Mouse (Mus musculus) forebrain, embryonic 16.5 days (tissue): Measurements from ENCODE around the gene Mybbp1a. TPM values are rescaled to one million over a fixed set of nuclear protein-coding genes. Genes with fewer than 3 reads are reported as not detected.

ENCODE experiments used
- ATAC-seq: fragments of 200-750 bp; cut with Nextera tagmentation; 2 replicates; pipeline ENCODE4 v1.8.0; 2017; ENCODE audit warnings: mild to moderate bottlenecking, moderate library complexity
- H3K27ac ChIP-seq: fragments of 300-500 bp; sonication (generic); 2 replicates; pipeline ENCODE4 v1.5.1; 2014; ENCODE audit warnings: low read length, control low read depth
- H3K27me3 ChIP-seq: fragments of 300-500 bp; sonication (generic); replicated peaks from 2 replicates; pipeline ENCODE4 v1.6.1; 2014; ENCODE audit warnings: low read length; ENCODE audit not compliant: control insufficient read depth, insufficient read depth
- H3K36me3 ChIP-seq: fragments of 300-500 bp; sonication (generic); 2 replicates; pipeline ENCODE4 v1.6.1; 2014; ENCODE audit not compliant: control insufficient read depth, insufficient read depth
- H3K4me1 ChIP-seq: fragments of 300-500 bp; sonication (generic); replicated peaks from 2 replicates; pipeline ENCODE4 v1.6.1; 2014; ENCODE audit warnings: low read length; ENCODE audit not compliant: control insufficient read depth, insufficient read depth
- H3K4me2 ChIP-seq: fragments of 300-500 bp; sonication (generic); 2 replicates; pipeline ENCODE4 v1.6.1; 2014; ENCODE audit warnings: mild to moderate bottlenecking, low read length, control low read depth
- H3K4me3 ChIP-seq: fragments of 300-500 bp; sonication (generic); replicated peaks from 2 replicates; pipeline ENCODE4 v1.5.1; 2014; ENCODE audit warnings: mild to moderate bottlenecking, low read length, control low read depth
- H3K9ac ChIP-seq: fragments of 300-500 bp; sonication (generic); replicated peaks from 2 replicates; pipeline ENCODE4 v1.6.1; 2014; ENCODE audit warnings: low read depth, low read length, control low read depth
- H3K9me3 ChIP-seq: fragments of 300-500 bp; sonication (generic); 2 replicates; pipeline ENCODE4 v1.6.1; 2016; ENCODE audit warnings: low read length; ENCODE audit not compliant: control insufficient read depth
- WGBS: fragments of 180-500 bp; shearing (Covaris S2); extraction: QIAGEN DNeasy Blood & Tissue Kit; methylation state at CpG from one replicate; pipeline ENCODE4 v1.1.7; 2014; 5-methylcytosine and 5-hydroxymethylcytosine counted together
- polyA plus RNA-seq: library from polyadenylated mRNA; unstranded; fragments of >200 nt; fragmentation: Nextera tagmentation; extraction: Ambion mirVana; gene quantifications from 2 replicates; pipeline ENCODE4 v1.2.1, GENCODE M21; 2015

Mybbp1a gene
- polyA plus RNA-seq, 1 experiment from 2014 or later, result 98.2 TPM

DNA sequence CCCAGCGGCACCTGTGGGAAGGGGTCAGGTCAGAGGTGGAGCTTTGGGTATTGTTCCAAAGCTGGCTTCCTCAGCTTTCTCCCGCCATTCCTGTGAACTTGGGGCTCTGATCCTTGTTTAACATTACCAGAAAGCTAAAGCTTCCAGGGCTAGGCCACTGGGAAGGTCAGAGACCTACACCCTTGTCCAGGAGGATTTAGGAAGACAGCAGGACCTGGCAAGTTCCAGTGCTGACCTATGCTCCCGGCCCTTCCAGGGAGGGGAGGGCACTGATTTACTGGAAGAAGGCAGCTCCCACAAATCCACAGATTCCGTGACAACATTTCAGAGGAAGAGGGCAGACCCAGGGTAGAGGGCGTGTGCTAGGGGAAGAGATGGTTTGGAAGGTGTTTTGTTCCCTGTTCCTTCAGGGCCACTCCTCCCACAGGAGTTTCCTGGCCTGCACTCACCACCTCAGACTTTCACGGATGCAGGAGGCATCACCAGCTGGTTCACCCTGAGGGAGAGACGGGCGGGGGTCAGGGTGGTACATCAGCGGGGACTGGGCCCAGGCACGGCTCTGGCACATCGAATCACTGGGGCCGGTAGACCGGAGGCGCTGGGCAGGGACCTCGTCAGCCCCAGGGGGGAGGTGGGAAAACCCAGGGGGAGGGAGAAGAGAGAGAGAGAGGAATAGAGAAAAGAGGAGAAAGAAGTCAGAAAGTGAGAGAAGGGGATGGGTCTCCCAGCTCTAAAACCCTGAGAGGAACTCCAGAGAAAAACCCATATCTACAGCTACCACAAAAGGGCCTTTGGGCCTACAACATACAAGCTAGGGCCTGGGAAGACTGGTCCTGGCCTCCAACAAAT lies 12.2 kb downstream of the Mybbp1a start:
- Histone ChIP-seq H3K27ac (no peak overlapping the region), H3K9ac (no peak overlapping the region), H3K36me3 (peaks cover 31% of the 10 kb centered on the region), H3K9me3 (no peaks in the 10 kb centered on the region), H3K4me1 (no peaks in the 10 kb centered on the region), H3K4me2 (no peak overlapping the region), H3K4me3 (no peak overlapping the region), H3K27me3 (no peaks in the 10 kb centered on the region)
- WGBS, result 64% methylated on average over 15 of the region's 15 CpGs
- ATAC-seq, result no peak

DNA sequence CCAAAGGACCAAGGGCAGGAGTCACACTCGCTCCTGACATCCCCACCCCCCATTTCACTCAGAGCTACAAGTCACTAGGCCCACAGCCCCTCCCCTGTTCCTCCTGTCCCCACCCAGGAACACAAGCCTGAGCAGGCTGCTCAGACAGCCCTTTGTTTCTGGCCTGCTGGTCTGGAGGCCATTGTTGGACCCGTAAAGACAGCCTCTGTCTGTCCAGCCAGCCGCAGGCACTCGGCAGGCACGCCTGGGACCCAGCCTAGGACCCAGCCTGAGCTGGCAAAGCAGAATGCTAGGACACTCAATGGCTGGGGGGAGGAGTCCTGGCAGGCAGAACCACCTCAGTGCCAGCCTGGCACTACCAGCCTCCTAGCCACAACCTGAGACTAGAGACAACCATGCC lies 14.5 kb downstream of the Mybbp1a start:
- no peak overlapping the region; the same call in 1 of the 2 replicates for H3K9ac ChIP-seq
- H3K4me1 ChIP-seq, result no peaks in the 10 kb centered on the region
- H3K4me2 ChIP-seq, result no peak overlapping the region
- H3K27ac ChIP-seq, result no peak overlapping the region
- H3K4me3 ChIP-seq, result no peak overlapping the region
- 28% methylated on average over 5 of the region's 5 CpGs for WGBS
- ATAC-seq, result peak; percentile 65
- H3K27me3 ChIP-seq, result no peaks in the 10 kb centered on the region
- H3K9me3 ChIP-seq, result no peaks in the 10 kb centered on the region
- peaks cover 10% of the 10 kb centered on the region for H3K36me3 ChIP-seq

DNA sequence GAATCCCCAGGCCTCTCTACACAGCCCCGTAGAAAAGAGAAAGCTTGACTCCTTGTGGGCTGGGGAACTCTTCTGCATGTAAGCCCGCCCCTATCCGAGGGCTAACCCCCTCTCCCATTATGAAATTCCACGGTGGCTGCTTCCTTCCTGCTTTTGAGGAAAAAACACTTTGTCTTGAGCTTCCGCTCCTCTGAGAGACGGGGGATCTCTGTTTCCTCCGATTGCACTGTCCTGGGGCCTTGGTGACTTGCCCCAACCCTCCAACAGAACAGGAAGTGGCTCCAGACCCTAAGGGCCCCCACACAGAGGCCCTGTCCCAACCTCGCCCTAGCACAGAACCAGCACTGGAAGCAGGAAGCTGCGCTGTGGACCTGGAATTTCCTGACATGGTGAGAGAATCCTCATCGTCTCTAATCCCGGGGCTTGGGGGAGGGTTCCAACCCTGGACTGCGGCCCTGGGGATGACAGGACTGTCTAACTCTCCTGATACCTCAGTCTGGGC lies 16.9 kb downstream of the Mybbp1a start:
- no peaks in the 10 kb centered on the region for H3K27me3 ChIP-seq
- H3K9me3 ChIP-seq, result no peaks in the 10 kb centered on the region
- no peak for ATAC-seq
- 80% methylated on average over 12 of the region's 12 CpGs for WGBS
- peaks cover 5% of the 10 kb centered on the region; the same call in 1 of the 2 replicates for H3K36me3 ChIP-seq
- H3K9ac ChIP-seq, result no peak overlapping the region
- H3K4me1 ChIP-seq, result no peaks in the 10 kb centered on the region
- no peak overlapping the region for H3K4me3 ChIP-seq
- no peak overlapping the region for H3K4me2 ChIP-seq
- H3K27ac ChIP-seq, result no peak overlapping the region

DNA sequence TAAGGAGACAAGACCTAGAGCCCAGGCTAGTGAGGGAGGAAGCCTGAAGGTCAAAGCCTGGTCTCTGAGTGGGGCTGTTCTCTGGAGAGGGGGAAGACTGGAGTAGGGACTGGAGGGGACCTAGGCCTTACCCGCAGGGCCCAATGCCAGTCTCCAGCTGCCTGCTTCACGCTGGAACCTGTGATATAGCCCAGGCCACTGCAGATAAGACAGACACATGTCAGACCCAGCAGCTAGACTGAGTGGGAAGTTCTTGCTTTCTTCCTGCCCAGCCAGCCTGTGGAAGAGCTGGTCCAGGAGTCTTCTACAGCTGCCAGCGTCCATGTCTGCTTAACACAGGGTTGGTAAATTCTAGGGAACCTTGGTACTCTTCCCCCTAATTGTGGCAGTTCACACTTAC lies 17.3 kb downstream of the Mybbp1a start:
- Histone ChIP-seq H3K27ac (no peak overlapping the region), H3K9ac (no peak overlapping the region), H3K4me1 (no peaks in the 10 kb centered on the region), H3K4me2 (no peak overlapping the region), H3K36me3 (peaks cover 8% of the 10 kb centered on the region; the same call in 1 of the 2 replicates), H3K4me3 (no peak overlapping the region), H3K9me3 (no peaks in the 10 kb centered on the region), H3K27me3 (no peaks in the 10 kb centered on the region)
- no peak for ATAC-seq
- 87% methylated on average over 3 of the region's 3 CpGs for WGBS

DNA sequence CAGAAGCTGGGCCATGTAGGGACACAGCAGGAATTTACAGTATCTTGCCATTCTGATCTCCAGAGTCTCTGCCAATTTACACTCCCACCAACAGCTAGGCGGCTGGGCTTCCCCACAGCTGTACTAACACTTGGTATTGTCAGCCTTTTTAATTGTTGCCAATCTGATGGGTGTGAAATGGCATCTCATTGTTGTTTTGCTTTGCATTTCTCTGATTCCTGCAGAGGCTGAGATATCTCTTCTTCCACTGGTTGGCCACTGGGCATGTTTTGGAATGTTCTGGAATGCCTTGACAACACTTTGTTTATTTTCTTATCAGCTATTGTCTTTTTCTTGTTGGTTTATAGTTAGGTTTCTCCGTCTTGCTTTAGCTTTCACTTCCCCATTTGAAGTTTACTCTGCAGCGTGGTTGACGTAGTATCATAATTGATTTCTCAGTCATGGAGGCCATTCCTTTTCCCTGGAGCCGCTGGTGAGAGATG lies 20.4 kb downstream of the Mybbp1a start:
- H3K27me3 ChIP-seq, result no peaks in the 10 kb centered on the region
- no peaks in the 10 kb centered on the region for H3K9me3 ChIP-seq
- H3K27ac ChIP-seq, result no peak overlapping the region
- H3K9ac ChIP-seq, result no peak overlapping the region
- no peak for ATAC-seq
- H3K4me2 ChIP-seq, result no peak overlapping the region
- 67% methylated on average over 5 of the region's 5 CpGs for WGBS
- H3K4me3 ChIP-seq, result no peak overlapping the region
- H3K36me3 ChIP-seq, result 0 out of 2 replicates have a peak, but pooled peaks cover 6% of the 10 kb centered on the region
- H3K4me1 ChIP-seq, result no peaks in the 10 kb centered on the region

DNA sequence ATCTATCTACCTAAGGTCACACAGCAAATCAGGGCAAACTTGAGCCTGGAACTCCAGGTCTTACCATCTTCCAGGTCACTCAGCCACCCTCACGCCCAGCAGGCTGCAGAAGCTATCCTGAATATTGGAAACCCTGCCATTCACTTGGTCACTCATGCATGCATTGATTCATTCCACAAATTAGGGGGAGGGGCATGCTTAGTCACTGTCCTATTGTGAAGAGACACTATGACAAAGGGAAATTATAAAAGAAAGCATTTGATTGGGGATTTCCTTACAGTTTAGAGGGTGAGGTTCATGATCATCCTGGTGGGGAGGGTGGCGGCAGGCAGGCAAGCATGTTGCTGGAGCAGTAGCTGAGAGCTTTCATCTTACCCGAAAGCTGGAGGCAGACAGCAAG lies 23.7 kb downstream of the Mybbp1a start:
- Histone ChIP-seq H3K9ac (no peak overlapping the region), H3K27me3 (no peaks in the 10 kb centered on the region), H3K27ac (no peak overlapping the region), H3K4me3 (no peak overlapping the region), H3K36me3 (0 out of 2 replicates have a peak, but pooled peaks cover 6% of the 10 kb centered on the region), H3K9me3 (no peaks in the 10 kb centered on the region), H3K4me2 (no peak overlapping the region), H3K4me1 (peaks cover 8% of the 10 kb centered on the region)
- ATAC-seq, result no peak
- WGBS, result 38% methylated on average over 3 of the region's 3 CpGs

DNA sequence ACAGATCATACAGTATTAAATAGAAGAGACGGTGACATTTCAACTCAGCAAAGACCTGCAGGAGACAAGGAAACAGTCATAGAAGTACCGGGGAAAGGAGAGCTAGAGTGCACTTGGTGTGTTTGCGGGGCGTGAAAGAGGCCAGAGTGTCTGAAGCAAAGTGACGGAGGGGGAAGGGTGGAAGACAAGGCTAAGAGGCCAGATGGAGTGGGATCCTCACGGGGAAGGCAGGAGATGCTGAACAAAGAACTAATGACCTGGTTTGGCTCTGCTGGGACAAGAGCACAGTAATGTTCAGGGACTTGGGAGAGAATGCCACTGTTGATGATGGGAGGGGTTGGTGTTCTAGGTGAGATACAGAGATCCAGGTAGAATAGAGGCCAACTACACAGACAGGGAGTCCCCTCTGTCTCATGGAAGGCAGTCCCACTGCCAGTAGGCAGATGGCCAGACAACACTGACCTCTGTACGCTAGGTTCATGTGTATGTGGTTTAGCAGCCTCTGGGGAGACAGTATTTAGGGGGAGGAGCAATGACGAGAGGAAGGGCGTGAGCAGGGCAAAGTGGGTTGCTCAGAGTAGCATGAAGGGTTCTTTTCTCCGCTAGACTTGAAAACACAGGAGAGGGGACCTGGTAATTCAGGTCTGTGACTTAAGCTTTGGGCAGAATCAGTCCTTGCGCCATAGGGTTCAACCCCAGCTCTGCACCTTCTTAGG lies 25.0 kb downstream of the Mybbp1a start:
- Histone ChIP-seq H3K4me3 (no peak overlapping the region), H3K9ac (no peak overlapping the region), H3K4me1 (peaks cover 8% of the 10 kb centered on the region), H3K27me3 (no peaks in the 10 kb centered on the region), H3K36me3 (0 out of 2 replicates have a peak, but pooled peaks cover 6% of the 10 kb centered on the region), H3K4me2 (no peak overlapping the region), H3K27ac (no peak overlapping the region; the same call in 1 of the 2 replicates), H3K9me3 (no peaks in the 10 kb centered on the region)
- no peak for ATAC-seq
- 79% methylated on average over 11 of the region's 11 CpGs for WGBS

DNA sequence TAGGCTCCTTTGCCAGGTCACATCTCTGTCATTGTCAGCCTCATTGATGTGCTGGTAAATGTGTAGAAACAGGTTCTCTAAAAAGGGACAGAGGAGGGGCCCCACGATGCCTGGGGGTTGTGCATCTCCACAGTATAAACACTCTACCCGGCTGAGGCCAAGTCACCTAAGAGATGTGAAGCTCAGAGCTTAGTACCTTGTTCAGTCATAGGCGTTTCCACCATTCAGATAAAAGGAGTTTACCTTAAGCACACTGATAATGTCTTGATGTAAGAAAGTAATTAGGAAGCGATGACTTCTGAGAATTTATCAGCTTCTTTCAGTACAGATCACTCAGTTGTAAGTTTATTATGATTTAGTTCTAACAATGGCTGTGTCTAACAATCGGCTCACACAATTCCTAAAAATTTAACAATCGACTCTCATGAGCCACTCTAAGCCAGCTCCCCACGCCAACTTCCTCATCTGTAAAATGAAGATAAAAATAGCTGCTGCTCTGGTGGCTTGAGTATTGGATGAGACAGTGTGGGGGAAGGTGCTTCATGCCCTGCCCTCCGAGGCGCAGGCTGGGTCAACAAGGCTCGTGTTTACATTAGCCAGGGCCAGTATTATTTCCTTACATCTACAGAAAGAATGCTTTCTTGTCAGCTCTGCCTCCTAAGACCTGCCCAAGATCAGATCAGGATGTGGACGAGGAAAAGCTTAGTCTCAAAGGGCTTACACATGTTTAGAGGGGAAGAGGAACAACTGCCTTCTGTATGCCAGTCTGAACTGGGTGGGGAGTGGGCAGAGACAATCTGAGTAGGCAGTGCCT lies 25.7 kb downstream of the Mybbp1a start:
- Histone ChIP-seq H3K9me3 (no peaks in the 10 kb centered on the region), H3K4me3 (no peak overlapping the region), H3K36me3 (0 out of 2 replicates have a peak, but pooled peaks cover 6% of the 10 kb centered on the region), H3K27me3 (no peaks in the 10 kb centered on the region), H3K4me2 (no peak overlapping the region), H3K9ac (no peak overlapping the region), H3K27ac (no peak overlapping the region; the same call in 1 of the 2 replicates), H3K4me1 (peaks cover 8% of the 10 kb centered on the region)
- WGBS, result 71% methylated on average over 11 of the region's 11 CpGs
- no peak for ATAC-seq
